Mouse (Mus musculus) spleen, adult 18-20 months (tissue): Measurements from ENCODE around the gene Man2b2.
A peak's percentile ranks its signal among the peaks of the same experiment; 100 is the strongest.

Source experiments
- DNase-seq, 2 experiments: peaks; one replicate each; pipeline ENCODE4 v3.0.0; 2022; ENCODE audit warnings: mixed read lengths in 2 of 2

The Man2b2 gene

DNA sequence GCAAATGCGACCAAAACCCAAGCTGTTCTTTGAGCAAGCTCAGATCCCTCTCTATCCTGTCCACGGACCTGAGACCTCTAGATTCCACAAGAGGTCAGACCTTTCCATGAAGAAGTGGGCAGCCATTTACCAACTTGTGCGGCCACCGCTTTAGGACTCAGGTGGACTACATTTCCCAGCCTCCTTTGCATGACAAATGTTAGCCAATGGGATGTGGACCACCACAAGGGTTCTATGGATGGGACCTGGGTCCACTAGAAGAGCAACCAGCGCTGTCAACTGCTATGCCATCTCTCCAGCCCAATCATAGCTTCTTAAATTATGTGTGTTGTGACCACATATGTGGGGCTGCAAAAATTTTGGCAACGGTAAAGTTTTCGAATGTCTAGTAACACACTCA lies 819 bp upstream of the Man2b2 start:
- DNase-seq, result no peak

DNA sequence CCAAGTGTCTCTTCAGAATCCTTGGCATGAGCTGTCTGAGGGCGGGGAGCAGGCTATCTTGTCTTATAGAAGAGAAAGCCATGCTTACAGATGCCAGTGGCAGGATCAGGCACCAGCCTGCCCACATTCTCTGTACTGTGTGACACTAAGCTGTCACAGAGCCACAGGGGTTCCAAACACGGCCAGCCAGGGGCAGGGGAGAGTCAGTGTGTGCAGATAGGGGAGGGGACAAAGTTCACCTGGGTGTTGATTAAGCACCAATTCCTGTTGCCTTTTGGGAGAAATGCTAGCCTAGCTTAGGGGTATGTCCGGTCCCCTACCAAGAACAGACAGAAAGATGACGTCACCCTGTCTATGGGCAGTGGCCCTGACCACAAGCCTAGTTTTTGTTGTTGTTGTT lies 1.4 kb downstream of the Man2b2 start:
- DNase-seq, result no peak

DNA sequence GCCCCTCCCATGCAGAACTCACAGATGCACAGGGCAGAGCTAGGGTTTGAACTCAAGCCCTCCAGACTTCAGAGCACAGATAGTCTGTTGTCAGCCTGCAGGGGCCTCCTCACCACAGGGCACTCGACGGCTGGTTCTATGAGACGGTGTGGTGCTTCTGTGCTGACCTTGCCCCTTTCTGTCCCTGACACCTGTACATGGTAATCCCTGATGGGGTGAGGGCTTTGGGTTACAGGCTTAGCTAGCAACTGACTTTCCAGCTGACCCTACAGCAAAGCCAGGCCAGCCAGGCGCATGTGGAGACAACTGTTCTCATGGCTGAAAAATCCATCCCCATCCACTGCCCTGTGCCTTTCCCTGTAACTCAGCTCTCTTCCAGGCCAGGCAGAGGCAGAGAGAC lies 7.5 kb downstream of the Man2b2 start:
- no peak for DNase-seq

DNA sequence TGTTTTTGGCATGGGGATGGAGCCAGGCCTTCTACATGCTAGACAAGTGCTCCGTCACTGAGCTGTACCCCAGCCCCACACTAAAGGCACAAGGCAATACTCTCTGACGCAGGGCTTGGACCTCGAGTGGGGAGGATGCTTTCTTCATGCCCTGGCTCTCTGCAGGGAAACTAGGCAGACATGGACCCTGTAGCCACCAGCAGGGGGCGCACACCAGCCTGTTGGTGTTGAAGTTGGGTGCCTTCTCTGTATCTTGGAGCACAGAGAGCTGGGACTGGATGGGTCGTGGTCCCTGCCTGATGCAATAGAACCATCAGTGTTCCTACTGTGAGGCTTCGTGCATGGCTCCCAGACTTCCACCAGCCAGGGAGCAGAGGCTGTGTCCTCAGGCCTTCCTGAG lies 10.3 kb downstream of the Man2b2 start:
- DNase-seq, result peak in 1 of 2 experiments; percentile 62

DNA sequence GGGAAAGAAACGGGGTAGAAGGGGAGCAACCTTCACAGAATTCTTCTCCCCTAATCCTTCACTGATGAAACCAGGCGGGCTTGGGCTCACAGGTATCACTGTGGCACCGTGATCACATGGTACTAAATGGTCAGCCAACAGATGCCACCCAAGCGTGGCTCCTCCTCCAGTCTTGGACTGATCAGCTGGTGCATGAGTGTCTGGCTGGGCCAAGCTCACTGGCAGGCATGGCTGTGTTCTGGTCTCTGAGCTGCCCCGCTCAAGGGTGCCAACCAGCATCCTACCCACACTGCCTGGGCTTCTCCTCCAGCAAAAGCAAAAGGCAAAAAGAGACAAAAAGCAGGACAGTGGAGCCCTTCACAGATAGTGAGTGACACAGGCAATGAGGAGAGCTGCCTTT lies 10.7 kb downstream of the Man2b2 start:
- no peak for DNase-seq

DNA sequence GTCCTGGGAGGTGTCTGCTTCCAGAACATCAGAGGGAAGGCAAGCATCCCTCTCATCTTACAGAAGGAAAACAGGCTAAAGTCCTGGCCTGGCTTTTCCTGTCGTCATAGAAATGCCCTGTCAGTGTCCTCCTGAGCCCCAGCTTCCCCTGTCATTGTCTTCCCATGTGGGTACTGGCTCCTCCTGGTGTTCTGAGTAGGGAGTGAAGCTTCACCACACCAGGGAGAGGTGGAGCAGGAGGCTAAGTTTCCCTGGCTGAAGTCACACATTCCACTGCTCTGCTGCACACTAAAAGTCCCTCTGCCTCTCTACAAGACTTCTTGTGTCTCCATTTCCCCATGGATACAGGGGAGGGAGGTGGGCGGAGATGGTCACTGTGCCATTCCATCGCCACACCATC lies 12.7 kb downstream of the Man2b2 start:
- no peak for DNase-seq

DNA sequence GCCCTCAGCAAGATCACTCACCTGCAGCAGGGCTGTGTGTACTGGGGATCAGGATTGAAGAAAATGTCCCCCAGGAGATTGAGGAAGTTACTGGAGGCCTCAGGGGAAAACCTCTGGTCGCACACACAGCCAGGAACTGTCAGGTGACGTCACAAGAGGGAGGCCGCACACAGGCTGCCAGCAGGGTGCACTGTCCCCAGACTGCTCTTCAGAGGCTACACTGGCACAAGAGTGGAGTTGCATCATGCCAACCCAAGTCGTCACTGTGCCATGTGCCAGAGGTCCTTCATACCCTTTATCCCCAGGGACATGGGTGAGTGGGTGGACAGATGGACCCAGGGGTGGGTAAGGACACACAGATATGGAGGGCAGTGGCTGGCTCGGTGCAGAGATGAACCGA lies 15.9 kb downstream of the Man2b2 start:
- DNase-seq, result peak; percentile 39

DNA sequence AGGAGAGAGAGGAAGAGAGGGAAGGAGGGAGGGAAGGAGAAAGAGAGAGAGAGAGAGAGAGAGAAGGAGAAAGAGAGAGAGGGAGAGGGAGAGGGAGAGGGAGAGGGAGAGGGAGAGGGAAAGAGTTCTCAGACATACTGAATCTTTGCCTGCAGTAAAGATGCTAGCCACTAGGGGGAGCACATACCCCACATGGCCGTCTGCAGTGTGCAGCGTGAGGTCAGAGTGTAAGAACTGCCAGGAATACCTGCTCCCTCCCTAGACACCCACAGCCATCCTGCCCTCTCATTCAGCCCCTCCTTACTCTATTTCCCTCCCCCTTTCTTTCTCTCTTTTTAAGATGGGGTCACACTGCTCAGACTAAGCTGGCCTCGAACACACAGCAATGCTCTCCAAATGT lies 19.0 kb downstream of the Man2b2 start:
- peak in 1 of 2 experiments; percentile 63 for DNase-seq

DNA sequence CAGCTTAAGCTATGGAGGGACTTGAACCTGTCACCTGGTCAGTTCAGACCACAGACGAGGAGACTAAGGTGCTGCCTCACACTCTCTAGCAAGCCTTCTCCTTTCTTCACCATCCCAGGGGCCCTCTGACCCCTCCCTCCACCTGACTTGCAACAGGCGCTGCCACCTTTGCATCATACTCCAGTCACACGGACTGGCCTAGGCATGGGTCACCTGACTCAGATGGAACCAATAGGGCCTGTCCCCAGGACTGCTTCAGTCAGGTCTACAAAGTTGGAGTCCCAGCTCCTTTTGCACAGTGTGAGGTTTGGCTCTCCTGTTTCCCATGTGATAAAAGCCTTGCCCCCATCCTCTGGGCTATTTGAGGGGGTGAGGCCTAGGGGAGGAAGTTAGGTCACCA lies 19.8 kb downstream of the Man2b2 start:
- DNase-seq, result no peak

DNA sequence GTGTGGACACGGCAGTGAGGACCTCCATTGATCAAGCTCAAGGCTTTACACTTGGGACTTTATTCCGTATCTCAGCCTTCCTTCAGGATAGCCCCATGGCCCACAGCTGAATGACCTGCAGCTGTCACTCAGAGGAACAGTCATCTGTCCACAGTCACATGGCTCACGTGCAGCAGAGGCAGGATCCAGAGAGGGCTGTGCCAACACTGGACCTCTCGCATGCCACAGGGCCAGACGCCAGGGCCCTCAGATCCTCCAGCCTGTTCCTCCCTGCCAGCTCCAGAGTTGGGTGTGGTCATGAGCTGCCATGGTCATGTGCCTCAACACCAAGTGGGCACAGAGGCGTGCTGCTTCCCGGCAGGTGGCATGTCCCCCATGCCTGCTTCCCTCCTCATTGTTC lies 21.3 kb downstream of the Man2b2 start:
- no peak for DNase-seq

DNA sequence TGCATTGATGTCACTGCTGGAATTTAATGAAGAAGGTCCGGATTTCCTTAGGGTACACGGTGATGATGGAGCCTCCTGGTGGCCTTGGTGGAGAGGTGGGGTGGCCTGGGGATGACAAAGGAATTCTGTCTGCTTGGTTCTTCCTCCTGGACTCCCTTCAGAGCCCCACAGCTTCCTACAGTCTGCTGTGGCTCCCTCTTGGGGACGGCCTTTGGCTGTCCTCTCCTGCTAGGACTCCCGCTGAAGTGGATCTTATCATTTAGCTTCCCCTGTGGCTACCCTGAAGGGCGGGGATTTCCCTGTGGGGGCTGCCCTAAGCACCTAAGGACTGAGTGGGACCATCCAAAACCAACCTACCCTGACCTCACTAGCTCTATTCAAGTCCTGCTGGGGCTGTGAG lies 23.3 kb downstream of the Man2b2 start:
- no peak for DNase-seq

DNA sequence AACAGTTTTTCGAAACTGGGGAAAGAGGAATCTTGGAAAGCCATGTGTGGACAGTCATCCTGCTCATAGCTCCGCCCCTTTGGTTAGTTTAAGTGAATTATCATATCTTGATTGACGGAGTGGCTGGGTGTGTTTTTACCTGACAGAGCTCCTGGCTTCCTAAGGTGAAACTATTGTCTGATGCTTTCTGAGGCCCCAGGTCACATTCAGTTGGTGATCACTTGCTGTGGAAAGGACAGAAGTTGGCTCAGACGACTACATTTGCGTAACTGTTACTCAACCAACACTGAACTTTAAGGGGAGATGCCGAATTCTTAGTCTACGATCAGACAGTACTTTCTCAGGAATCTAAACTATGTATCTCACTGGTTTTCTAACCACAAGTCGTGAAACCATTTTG lies 33.2 kb downstream of the Man2b2 start:
- DNase-seq, result no peak

DNA sequence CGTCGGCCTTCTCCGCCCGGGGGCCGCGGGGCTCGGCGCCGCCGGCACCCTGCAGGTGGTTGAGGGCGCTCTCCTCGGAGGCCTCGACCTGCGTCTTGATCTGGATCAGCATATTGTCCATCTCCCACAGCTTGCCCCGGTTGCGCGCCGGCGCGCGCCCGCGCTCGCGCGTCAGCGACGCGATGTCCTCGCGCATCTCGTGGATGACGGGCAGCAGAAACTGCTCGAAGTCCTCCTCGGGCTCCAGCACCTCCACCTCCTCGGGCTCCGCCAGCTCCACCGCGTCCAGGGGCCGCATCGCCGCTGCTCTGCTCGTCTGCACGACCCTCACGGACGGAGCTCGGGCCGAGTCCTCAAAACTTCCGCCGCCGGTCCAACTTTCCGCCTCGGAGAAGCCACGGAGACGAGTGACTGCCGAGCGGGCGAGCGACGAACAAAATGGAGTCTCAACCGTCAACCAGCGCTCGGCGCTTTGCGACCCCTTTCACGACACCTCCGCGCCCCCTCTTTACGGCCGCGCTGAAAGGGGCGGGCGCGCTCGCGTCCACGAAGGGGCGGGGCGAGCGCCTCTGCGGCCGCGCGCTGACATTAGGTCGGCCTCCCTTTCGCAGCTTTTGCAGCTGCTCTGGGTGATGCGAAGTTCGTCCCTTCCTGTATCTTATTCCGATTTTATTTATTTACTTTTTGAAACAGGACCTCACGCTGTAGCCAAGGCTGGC lies 34.0 kb downstream of the Man2b2 start, which contains the start of gene Mrfap1:
Gene Mrfap1 (minus strand): TSS at position 477 of the 719 bp plus-strand sequence.
- peak; percentile 91 to 94 for DNase-seq

DNA sequence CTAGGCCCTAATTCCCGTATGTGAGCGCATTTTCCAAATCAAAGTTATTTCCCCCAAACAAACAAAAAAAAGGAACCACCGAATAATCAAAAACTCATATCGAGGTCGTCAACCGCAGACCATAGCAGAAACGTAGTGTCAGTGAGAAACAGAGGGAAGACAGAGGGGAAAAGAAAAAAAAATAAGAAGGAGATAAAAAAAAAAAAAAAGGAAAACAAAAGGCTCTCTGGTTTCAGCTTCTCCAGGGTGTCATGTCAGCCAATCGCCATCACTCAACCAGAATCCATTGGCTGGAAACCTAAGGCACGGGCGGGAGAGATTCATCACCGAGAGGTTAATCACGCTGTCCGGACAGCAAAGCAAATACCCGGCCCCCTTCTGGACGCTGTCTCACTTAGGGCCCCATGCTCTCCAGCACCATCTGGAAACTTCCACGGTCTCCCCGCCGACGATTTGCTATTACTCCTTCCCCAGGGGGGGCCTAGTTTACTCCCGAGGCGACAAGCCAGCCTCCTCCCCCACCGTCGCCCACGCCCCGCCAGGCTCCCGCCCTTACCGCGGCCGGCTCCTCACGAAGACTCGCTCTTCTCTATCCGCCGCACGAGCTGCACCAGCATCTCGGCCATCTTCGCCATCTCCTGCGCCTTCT lies 34.7 kb downstream of the Man2b2 start:
- peak; percentile 47 to 50 for DNase-seq

DNA sequence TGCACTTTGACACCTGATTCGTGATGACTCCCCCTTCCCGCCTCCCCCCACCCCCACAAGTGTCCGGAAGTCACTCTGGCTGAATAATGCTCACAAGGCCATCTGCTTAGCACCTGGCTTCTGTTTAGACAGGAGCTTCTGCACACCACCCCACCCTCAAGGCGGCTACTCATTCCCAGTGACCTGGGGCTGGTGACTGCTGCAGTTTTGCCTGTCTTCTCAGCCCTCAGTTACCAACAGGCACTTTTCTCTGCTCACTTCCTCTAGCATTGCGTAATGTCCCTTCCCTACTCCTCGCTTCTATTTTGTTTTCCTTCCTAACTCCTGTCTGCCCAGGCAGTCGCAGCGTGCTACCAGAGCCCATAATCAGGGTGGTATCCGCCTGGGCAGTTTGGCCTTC lies 38.6 kb downstream of the Man2b2 start:
- no peak for DNase-seq

DNA sequence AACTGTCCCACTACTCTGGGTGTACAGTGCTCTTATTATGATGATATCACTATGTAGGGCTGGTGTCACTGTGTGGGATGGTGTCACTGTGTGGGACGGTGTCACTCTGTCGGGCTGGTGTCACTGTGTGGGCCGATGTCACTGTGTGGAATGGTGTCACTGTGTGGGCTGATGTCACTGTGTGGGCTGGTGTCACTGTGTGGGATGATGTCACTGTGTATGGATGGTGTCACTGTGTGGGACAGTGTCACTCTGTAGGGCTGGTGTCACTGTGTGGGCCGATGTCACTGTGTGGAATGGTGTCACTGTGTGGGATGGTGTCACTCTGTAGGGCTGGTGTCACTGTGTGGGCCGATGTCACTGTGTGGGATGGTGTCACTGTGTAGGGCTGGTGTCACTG lies 44.4 kb downstream of the Man2b2 start:
- DNase-seq, result no peak

DNA sequence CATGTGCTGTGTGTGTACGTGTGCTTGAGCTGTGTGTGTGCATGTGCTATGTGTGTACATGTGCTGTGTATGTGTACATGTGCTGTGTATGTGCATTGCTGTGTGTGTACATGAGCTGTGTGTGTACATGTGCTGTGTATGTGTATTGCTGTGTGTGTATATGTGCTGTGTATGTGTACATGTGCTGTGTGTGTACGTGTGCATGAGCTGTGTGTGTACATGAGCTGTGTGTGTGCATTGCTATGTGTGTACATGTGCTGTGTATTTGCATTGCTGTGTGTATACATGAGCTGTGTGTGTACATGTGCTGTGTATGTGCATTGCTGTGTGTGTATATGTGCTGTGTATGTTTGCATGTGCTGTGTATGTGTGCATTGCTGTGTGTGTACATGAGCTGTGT lies 50.9 kb downstream of the Man2b2 start:
- no peak for DNase-seq

DNA sequence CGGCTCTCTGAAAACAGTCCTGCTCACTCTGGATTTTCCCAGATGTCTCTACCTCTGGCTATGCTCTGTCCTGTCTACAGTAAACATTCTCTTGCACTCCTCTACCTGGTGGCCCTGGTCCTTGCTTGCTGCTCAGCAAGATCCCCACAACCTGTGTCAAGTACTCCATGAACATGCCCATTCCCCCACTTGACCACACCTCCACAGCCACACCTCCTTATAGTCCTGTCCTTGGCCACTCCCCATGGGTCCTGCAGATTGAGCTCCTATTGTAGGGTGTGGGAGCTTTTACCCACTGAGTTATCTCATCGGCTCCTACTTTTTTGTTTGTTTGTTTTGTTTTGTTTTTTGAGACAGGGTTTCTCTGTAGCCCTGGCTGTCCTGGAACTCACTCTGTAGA lies 51.6 kb downstream of the Man2b2 start:
- DNase-seq, result no peak

DNA sequence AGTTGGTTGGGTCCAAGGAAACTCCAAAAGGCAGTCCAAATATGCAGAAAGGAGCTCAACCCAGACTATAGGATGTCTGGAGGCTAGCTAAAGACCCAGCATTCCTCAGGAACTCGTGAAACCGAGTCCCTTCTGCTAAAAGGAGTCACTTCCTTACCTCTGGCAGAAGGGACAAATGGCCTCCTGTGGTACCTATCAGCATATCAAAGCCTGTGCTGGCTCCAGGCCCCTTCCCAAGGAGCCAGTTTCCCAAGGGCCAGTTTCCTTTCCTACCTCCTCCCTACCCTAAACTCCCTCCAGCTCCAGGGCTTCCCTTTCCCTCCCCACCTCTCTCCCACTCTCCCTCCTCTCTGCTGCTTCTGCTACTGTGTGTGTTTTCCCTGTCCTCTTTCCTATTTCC lies 53.3 kb downstream of the Man2b2 start:
- DNase-seq, result no peak

DNA sequence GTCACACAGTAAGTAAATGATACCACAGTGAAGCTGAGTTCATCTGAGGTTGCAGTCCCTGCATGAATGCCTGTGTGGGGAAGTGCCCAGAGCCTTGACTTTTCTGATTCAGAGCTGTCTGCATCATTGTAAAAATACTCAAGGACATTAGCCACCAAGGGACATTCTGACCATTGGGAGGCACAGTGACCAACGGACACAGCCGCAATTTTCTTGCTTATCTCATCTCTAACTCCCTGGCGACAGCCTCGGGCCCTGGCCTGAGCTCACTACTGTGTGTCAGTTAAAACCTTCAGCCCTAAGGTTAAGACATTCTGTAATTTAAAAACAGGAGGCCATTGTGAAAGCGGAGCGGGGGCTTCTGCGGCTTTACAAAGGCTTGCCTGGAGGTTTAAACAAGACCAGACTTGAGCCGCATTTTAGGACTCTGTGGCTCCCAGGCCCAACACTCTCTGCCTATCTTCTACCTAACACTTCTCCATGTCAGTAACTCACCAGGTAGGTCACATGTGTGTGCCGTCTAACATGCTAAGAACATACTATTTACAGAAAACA lies 54.4 kb downstream of the Man2b2 start:
- DNase-seq, result no peak

DNA sequence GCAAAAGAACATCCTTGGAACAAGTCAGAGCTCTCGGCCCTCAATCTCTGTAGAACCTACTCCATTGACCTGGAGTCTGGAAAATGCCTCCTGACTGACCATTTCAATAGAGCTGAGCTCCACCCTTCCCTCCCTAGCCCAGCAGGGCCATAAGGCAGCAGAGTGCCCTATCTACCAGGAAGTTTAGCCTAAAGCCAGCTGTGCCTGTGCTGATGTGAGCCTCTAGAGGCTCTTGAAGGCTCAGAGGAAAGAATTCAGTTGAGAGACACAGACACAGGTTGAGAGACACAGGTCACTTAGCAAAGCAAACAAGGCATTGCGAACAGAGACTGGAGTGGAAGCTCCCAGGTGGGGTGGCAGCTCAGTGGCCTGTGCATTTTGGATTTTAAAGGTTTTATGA lies 55.1 kb downstream of the Man2b2 start:
- no peak for DNase-seq

DNA sequence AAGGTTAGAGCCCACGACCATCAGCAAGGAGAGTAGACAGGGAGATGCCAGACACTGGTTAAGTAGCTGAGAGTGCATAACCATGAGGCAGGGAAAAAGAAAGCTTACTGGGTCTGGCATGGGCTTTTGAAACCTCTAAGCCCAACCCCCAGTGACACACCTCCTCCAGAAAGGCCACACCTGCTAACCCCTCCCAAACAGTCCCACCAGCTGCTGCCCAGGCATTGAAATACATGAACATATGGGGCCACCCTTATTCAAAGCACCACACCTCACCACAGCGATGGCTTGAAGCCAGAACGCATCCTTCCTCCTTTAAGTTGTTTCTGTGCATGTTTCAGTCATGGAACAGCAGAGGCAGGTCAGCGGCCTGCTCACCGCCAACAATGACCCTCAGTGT lies 57.9 kb downstream of the Man2b2 start:
- no peak for DNase-seq

DNA sequence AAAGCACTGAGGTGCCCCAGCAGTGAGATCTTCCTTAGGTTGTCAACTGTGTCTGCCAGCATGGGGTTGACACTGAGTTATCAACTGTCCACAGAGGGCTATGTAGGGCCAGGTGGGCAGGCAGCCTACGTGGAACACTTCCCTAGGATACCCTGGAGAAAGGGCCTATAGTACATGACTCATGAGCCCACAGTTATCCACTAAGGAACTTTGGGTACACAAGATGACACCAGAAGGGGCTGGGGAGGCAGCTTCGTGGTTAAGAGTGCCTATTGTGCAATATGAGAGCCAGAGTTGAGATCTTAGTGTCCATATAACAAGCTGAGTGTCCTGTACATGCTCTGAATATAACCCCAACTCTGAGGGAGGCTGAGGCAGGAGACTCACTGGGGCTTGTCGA lies 60.9 kb downstream of the Man2b2 start:
- no peak for DNase-seq

DNA sequence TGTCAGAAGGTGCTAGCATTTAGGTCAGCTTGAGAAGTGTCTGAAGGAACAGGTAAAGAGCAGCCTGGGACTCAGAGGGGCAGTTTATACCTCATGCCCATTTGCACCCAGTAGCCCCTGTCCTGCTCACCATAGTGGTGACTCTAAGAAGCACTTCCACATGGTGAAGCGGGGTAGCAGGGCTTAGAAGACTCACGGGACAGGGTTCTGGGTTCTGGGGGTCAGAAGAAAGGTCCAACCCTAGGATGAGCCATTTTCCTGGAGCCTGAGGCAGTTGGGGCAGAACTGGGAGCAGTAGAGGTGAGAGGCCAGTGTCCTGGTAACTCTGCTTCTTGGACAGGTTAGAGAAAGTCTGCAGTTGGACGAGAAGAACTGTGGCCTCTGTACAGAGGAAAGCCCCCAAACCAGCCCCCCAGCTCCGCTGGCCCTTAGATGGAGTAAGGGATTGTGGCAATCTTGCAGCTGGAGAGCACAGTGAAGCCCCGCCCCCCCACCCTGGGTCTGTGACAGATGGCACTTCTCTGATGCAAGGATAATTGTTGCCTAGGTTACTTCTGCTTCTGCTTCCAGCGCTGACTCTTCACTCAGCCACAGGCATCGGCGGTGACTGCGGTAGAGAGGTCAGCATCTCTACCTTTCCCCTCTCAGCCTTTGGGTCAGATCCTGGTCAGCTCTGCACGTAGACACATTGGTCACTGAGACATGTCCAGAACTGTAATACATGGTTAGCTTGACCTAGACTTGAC lies 63.3 kb downstream of the Man2b2 start:
- no peak for DNase-seq
